Mouse (Mus musculus) C2C12 (cell line): ENCODE results near the gene Hist1h1t.

Experiments
- CEBPB ChIP-seq: IDR thresholded peaks from one replicate; pipeline ENCODE4 v1.6.1; 2011; ENCODE audit warnings: low read depth, mild to moderate bottlenecking, control low read depth, moderate library complexity
- CTCF ChIP-seq: IDR thresholded peaks from one replicate; pipeline ENCODE4 v1.5.1; 2011; ENCODE audit not compliant: control insufficient read depth, insufficient read depth, insufficient read length
- MAX ChIP-seq: IDR thresholded peaks from one replicate; pipeline ENCODE4 v1.6.1; 2011; ENCODE audit warnings: mild to moderate bottlenecking, control low read depth
- MYOD1 ChIP-seq: IDR thresholded peaks from one replicate; pipeline ENCODE4 v1.6.1; 2011; ENCODE audit warnings: low read depth; ENCODE audit not compliant: control insufficient read depth, insufficient read length
- USF1 ChIP-seq: IDR thresholded peaks from one replicate; pipeline ENCODE4 v1.6.1; 2011; ENCODE audit warnings: low read depth, mild to moderate bottlenecking, control low read depth, moderate library complexity

- TF ChIP-seq MAX (no peak), CTCF (no peak), MYOD1 (no peak), USF1 (no peak), CEBPB (no peak)
Observed at GRCm38 (mm10) chr13:23725213-23725612, 29.6 kb downstream of the Hist1h1t start.
